Mouse (Mus musculus): Measurements from ENCODE around the gene Prkca. TPM values are rescaled to one million over a fixed set of nuclear protein-coding genes. Genes with fewer than 3 reads are reported as not detected.
"Not testable (repeated sequence)": the region's sequence is repeated elsewhere in the genome, so short reads cannot be mapped to it uniquely, and the experiment has no call there.

The Prkca gene
- total RNA-seq, 4 experiments from 2014 or later, result 201 to 232 (median 220) TPM

DNA sequence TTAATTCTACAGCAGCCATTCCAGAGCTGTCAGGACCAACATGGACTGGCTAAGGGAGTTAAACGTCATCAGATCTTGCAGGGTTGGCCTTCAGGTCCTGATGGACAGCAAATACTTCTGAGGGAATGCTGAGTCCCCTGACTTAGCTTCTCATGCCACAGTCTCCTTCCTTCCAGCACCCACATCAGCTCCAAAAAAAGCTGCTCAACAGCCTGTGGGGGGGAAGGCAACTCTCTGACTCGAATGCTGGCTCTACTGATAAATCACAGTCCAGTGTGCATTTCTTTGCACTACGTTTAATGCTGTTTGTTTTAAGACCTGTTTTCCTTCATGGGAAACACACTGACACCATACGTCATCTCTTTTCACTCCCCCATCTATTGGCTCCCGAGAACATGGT, 215.8 kb downstream of the Prkca start:
- DNase-seq (ENCODE audit: low spot score in 2 of 2), result no peak

DNA sequence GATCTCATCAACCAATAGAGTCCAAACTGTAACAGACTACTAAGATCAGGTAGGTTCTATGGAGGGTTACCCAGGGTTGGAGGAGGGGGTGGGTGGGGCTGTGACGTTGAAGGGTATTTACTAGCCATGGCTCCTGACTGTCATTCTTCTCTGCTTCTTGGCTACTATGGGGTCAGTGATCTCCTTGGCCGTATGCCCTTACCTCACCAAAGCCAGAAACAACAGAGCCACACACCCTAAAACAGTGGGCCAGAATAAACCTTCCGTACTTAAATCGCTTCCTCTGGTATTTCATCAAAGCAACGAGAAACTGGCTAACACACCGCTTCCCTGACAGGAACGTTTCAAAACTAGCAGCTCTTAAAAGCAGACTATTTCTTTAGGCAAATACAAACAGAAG, 221.2 kb downstream of the Prkca start:
- no peak for DNase-seq (ENCODE audit: low spot score in 2 of 2)

DNA sequence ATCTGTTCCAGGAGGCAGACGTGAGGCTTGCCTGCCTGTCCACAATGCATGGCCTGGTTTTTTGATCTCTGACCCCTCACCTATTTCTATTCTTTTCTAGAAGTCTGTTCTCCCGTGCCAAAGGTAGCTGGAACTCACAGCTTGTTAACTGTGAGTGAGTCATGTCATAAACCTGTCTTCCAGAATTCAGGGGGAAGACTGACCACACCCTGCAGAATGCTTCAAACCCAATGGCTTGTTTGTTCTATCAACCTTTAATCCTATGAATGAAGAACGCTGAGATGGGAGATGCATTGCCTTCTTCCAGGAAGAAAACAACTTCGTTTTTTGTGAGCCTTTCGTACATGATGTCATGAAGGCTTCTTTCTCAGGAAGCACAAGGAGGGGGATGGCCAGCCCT, 223.0 kb downstream of the Prkca start:
- DNase-seq (ENCODE audit: low spot score in 2 of 2), result no peak

DNA sequence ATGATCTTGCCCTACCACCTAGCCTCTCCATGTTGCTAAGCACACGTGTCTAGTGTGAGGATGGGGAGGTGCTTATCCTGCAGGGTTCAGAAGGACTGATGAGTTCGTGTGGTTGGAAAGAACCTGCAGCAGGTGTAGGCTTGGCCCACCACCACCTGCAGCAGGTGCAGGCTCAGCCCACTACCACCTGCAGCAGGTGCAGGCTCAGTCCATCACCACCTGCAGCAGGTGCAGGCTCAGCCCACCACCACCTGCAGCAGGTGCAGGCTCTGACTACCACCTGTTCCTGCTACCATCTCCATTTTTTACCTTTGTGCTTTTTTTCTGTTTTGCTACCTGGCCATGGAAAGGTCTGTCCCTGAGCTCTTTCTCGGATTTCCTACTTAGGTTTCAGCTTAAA, 223.9 kb downstream of the Prkca start:
- no peak for DNase-seq (ENCODE audit: low spot score in 2 of 2)

DNA sequence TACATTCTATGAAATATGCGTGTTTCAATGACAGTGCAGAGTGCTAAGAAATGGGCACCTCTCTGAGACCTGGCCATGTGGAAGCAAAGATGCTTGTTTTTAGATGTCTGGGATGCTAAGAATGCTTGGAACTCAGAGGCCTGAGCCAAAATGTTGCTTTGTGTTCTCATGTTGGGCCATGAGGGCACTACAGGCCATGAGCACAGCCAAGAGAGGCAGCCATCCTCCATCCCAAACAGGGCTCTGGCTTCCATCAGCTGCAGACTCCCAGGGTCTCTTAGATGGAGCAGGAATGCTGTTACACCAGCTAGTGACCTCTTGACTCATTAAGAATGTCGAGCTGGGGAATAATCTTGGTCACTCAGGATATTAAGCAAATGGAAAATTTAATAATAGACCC, 224.9 kb downstream of the Prkca start:
- DNase-seq (ENCODE audit: low spot score in 2 of 2), result no peak

DNA sequence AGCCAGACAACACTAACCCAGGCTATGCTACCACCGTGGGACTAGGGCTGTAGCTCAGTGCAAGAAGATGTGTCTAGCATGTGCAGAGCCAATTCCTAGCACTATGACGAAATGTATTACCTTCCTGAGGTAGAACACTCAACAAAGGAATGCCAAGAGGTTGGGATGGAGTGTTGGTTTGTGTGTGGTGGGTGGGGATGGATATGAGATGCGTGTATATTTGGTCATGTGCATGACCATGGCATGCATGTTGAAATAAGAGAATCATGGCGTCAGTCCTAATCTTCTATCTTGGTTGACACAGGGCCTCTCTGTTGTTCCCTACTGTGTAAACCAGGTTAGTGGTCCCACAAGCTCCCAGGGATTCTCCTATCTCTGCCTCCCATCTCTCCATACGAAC, 225.5 kb downstream of the Prkca start:
- DNase-seq (ENCODE audit: low spot score in 2 of 2), result no peak

DNA sequence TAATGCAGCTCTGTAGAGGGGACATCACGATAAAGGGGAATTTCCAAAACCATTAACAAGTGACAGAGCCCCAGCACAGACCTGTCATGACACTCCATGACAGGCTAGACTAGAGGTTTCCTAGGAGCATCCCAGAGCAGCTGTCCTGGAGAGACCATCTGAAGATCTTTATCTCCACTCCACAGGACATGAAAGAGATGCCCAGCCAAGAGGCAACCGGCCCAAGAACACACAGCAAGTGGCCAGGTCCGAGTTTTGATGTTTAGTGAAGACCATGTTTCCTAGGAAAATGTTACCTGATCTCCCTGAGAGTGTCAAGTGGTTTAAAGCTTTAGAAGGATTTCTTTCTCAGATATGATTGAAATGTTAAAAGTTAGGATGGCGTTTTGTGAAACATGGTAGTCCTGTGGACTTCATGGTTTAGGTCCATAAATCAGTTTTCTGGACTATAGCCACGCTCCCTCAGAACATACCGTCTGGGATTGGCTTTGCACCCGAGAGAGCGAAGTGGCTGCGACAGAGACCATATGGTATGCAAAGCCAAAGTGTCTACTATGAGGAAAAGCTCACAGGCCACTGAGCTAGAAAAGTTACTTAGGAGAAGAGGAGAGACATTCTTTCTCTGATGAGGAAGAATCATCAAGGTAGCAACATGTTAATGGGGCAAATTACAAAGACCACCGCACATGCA, 226.2 kb downstream of the Prkca start:
- DNase-seq (ENCODE audit: low spot score in 2 of 2), result no peak

DNA sequence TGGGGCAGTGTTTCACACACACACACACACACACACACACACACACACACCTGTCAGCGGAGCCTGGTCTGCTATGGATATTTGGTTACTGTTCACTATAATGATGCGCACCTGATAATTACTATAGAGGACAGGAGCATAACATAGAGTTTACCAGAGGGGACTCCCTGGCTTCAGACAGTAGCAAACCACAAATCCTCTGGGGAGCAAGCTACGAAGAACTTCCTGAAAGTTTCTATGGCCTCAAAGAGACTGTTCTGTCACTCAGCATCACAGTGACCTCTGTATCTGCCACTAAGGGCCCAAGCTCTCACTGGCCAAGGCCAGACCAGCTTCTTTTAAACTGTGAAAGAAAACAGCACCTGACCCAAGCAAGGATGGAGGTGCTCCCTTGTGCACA, 229.6 kb downstream of the Prkca start:
- no peak for DNase-seq (ENCODE audit: low spot score in 2 of 2)

DNA sequence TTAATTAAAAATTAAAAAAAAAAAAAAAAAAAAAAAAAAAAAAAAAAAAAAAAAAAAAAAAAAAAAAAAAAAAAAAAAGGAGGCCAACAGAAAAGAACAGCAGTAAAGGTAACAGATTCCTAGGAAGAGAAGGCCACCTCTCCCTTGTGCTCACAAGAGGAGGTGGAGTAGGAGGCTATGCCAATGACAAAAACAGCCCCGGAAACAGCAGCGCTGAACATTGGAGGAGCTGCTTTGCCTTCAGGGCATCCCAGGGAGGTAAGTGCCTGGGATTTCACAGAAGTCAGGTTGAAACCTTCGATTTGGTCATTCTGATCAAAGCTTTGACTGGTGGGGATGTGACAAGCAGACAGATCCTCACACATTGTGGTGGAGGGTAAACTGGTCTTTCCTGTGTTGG, 231.3 kb downstream of the Prkca start:
- DNase-seq (ENCODE audit: low spot score in 2 of 2), result no peak

DNA sequence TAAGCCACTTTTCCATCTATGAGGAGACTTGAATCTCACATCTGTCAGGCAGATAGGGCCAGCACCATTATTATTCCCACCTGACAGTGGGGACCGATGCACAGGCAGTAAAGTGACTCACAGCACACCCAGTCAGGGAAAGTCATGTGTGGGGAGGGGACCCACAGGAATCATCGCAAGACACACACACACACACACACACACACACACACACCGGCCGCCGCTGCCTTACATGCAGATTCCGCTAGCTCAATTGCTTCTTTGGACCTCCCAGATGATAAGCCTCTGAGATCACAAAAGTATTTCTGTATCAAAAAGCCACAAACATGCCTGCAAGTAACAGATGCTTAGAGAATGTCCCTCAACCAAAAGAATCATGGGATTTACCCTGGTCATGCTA, 239.6 kb downstream of the Prkca start:
- no peak for DNase-seq (ENCODE audit: low spot score in 2 of 2)

DNA sequence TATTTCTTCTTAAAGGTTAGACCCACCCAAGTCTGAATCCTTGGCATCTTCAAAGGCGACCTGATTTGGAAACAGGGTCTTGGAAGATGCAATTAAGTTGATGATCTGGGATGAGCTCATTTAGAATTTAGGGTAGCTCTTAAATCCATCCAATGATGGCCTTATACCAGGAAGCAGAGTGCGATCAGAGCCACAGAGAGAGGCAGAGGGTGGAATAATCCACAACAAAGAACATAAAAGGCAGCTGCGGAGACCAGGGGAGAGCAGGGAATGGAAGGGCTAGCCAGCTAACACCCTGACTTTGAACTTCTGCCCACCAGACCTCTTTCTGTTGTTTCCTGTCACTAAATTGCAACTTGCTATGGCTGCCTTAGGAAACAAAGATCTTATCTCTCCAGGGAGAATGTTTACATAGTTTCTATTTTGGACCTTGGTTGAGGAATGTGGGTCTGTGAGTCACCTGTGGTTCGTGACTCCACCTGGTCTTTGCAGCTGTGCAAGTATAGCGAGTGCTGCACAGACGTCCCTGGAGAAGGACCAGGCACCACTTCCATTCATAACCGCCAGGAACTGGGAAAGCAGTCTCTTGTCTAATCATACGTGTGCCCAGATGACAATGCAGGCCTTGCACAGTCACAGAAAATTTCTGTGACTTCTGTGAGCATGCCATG, 242.3 kb downstream of the Prkca start:
- DNase-seq (ENCODE audit: low spot score in 2 of 2), result no peak

DNA sequence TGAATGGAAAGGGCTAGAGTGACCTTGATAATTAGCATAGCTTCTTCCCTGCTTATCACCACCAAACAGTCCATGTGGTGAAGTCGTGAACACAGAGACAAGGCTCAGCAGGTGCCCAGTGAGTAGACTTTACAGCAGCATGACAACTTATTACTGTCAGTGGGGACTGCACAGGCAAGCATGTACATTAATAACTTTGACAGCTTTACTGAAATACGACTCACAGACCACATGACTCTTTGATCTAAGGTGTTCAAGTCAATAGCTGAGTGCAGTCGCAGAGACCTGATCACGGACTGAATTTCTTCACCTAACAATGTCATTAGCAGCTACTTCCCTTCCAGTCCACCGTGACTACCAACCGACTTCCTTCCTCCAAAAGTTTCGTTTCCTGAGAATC, 245.4 kb downstream of the Prkca start:
- DNase-seq (ENCODE audit: low spot score in 2 of 2), result no peak

DNA sequence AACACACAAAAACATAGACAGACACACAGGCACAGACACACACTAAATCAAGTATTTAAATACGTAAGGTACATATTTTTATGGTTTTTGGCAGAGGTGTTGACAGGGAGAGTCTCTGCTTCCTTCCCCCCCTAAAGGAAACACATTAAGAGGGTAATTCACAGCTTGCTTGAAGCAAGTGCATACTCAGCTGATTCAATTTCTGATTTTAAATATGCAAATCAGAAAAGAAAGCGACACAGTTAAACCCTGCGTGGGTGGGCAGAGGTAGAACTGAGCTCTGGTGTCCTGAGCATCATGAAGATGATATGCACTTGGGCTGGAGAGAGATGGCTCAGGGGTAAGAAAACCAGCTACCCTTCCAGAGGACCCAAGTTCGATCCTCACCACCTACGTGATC, 248.9 kb downstream of the Prkca start:
- no peak for DNase-seq (ENCODE audit: low spot score in 2 of 2)

DNA sequence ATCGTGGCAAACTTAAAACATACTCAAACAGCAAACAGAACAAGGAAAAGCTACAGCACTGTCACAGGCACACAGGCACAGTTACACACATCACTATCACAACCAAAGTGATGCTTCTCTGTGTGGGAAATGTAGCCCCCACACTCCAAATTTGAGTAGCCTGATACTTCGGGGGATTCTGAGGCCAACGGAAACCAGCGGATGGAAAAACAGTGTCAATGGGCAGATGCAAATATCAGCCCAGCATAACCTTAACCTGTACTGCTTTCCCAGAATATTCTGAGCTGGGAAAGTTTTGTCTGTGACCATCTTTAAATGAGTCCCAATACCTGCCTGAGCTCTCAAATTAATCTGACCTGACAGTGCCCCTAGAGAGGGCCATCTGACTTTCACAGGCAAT, 250.5 kb downstream of the Prkca start:
- DNase-seq (ENCODE audit: low spot score in 2 of 2), result no peak

DNA sequence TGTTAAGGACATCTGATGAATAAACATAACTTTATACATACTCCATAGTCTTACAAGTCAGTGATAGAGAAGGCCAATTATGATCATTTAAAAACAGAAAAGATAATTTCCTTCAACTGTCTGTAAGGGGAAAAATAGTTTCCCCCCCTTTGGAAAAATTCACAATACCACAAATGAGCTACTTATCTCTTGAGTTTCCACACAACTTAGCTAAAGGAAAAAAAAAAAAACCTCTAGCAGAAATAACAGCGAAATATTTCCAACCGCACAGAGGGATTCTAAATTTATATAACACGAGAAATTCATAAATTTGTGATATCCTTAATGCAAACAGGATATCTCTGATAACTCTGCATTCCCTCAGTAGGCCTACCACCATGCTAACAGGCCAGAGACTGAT, 252.5 kb downstream of the Prkca start:
- DNase-seq (ENCODE audit: low spot score in 2 of 2), result no peak

DNA sequence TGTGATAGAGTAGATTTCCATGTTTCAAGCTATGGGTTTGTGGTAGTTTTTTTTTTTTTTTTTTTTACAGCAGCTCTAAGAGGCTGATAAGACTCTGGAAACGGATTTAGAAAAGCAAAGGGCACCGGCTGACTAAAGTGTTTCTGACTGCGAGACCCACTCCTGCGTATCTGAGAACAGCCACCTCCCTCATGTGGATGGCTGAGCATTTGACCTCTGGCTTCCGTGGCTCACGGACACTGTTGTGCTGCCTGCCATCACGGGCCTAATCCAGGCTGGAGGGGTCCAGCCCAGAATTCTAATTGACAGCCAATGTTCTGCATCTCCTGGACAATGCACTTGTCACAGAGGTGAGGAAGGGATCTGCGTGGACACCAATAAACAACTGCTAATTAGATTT, 253.0 kb downstream of the Prkca start:
- no peak for DNase-seq (ENCODE audit: low spot score in 2 of 2)

DNA sequence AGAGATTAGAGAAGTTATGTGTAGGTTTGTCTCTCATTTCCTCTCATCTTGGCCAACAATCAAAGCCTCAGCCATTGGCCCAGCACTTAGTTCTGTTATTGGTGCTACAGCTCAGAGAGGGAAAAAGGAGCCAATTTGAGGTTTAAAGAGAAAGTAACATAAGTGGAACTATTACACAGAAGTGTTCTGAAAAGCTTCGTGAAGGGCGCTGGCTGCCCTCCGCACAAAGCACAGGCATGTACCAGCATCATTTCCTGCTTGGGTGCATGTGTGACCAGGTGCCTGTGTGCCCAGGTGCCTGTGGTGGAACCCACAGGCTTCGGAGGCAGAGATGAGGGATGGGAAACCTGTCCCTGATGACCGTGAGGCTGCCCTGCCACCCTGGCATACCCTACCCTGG, 255.7 kb downstream of the Prkca start:
- no peak for DNase-seq (ENCODE audit: low spot score in 2 of 2)

DNA sequence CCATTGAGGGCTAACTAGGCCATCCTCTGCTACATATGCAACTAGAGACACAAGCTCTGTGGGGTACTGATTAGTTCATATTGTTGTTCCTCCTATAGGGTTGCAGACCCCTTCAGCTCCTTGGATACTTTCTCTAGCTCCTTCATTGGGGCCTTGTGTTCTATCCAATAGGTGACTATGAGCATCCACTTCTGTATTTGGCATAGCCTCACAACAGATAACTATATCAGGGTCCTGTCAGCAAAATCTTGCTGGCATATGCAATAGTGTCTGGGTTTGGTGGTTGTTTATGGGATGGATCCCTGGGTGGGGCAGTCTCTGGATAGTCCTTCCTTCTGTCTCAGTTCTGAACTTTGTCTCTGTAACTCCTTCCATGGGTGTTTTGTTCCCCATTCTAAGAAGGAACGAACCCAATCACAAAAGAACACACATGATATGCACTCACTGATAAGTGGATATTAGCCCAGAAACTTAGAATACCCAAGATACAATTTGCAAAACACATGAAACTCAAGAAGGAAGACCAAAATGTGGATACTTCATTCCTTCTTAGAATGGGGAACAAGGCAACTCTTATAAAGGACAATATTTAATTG, 256.5 kb downstream of the Prkca start:
- DNase-seq (ENCODE audit: low spot score in 2 of 2), result not testable (repeated sequence)

DNA sequence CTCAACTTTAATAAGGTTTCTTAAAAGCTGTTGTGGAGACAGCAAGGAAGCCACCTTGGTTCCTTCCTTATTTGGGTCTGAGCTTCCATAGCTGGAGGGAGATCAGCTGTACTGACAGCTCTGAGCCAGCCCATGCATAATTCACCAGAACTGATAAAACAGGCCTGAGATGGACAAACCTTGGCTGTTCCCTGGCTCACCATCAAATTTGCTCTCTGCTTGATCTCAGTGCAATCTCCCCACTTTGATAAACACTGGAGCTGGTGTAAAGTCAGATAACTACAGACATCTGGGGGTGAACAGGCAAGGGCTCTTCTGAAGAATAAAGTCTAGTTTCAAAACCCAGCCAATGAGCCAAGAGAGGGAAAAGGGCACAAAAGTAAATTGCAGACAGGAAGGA, 261.1 kb downstream of the Prkca start:
- no peak for DNase-seq (ENCODE audit: low spot score in 2 of 2)

DNA sequence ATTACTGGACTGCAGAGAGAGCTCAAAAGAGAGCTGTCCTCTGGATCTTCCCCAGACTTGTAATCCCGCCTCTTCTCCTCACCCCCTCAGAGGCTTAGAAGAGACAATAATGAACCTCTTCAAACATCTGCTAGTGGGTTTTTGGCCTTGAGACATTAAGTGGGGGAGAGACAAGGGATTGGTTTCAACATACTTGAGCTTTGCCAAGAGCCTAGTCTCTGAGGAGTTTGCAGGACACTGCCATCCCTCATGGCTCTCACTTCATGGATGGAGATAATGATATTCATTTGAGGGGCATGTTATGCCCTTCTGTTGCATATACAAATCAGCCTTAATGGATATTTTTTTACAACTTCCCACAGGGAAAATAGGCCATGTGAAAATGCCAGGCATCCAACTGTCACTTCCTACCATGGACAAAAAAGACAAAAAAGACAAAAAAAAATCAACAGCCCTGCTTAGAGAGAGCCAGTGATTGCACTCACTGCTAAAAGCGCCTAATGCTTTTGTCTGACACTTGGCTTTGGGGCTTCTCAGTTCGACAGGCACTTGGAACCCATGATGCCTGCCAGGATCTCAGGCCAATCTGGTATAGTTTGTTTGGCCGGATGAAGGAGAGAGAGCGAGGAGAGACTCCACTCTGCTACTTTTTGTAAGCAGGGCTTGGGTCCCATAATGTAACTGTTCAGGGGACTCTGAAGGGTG, 263.6 kb downstream of the Prkca start:
- no peak for DNase-seq (ENCODE audit: low spot score in 2 of 2)

DNA sequence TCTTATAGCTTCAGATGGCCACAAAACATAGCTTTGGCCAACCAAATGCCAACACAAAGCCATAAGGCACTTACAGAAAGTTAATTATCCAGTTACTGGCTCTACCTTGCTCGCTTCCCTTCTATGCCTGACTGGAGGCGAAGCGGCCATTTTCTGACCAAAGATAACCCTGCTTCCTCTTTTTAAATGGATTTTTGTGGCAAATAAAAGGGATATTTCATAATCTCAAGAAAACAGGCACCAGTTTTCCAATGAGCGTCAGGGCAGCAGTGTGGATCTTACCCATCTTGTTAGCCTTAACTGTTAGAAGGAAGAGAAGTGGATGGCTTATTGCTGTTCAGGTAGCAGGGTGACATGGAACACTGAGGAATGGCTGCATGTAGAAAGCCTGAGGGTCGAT, 264.3 kb downstream of the Prkca start:
- no peak for DNase-seq (ENCODE audit: low spot score in 2 of 2)

DNA sequence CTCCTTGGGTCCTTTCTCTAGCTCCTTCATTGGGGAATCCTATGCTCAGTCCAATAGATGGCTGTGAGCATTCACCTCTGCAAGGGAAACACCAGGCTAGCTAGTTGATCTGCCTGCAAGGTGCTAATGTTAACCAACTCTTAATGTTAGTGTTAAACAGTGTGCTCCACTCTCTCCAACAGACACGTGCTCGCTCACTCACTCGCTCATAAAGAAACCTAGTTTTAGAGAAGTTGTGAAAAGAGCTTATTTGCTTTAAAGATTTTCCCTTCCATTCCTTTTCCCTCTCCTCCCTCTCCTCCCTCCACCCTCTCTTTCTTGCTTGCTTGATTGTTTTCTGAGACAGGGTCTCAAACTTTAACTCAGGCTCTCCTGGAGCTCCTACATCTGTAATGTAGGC, 266.2 kb downstream of the Prkca start:
- DNase-seq (ENCODE audit: low spot score in 2 of 2), result no peak
